24 mouse cellular contexts compared by ENCODE assay signal in genomic region chr12:64614877-64615276, GRCm38 (mm10).
DNase-seq lines count a peak whose midpoint lies in the region; ATAC-seq and TF ChIP-seq lines count a peak whose summit lies in the region.
"Had no signal": no experiment of that assay in that cellular context is flagged by ENCODE, and none has a peak within 500 bp of the region (broad histone marks: within the 10 kb centered on the region; RNA-seq: fewer than 3 reads in every experiment).

No protein-coding gene starts in this region.

- no peak for TF ChIP-seq EP300 in MEL (IDR thresholded peaks at IDR 0.05; ENCODE audit: low read depth in 1 of 2, low read length in 2 of 2)

- no peak for TF ChIP-seq POLR2A in MEL (IDR thresholded peaks at IDR 0.05; ENCODE audit: control insufficient read depth in 1 of 2, insufficient read depth in 1 of 2, low read depth in 1 of 2, low read length in 2 of 2, poor library complexity in 1 of 2)

- peak; percentile 5 for DNase-seq in 416B (ENCODE audit: low read depth)
- DNase-seq in MEL (ENCODE audit: low read depth, low spot score): peak; percentile 5
- no peak for DNase-seq in left cerebral cortex, postnatal 25 days (ENCODE audit: low spot score in 2 of 2)
- DNase-seq in kidney, adult 18-20 months: no peak
- DNase-seq in lung, postnatal 10 days: no peak
- DNase-seq: adrenal gland, adult 2 months; adrenal gland, adult 8-10 months; adrenal gland, postnatal 10 days; adrenal gland, postnatal 14 days; adrenal gland, postnatal 25 days; adrenal gland, postnatal 36 days; B cell, adult 2 months; cerebellum, adult 11 months; cerebellum, adult 11-12 months; cerebellum, adult 18-20 months; cerebellum, adult 2 months had no signal

- no peak for TF ChIP-seq CTCF in intestine, postnatal 0 days (IDR thresholded peaks at IDR 0.05; ENCODE audit: low read depth)
- no peak for TF ChIP-seq CTCF in MEL (IDR thresholded peaks at IDR 0.05 in 2 of 3, conservative IDR thresholded peaks at IDR 0.05 in 1 of 3; ENCODE audit: control insufficient read depth in 1 of 3, insufficient read depth in 1 of 3, low read depth in 2 of 3, low read length in 3 of 3, poor library complexity in 1 of 3, severe bottlenecking in 1 of 3)

- H3K79me2 ChIP-seq in MEL (ENCODE audit: control insufficient read depth, insufficient read depth, low read length, poor library complexity): no peaks in the 10 kb centered on the region

- no peaks in the 10 kb centered on the region for H3K36me3 ChIP-seq in intestine, embryonic 15.5 days
- no peaks in the 10 kb centered on the region for H3K36me3 ChIP-seq in intestine, postnatal 0 days (ENCODE audit: control insufficient read depth, insufficient read depth)
- no peaks in the 10 kb centered on the region for H3K36me3 ChIP-seq in MEL (ENCODE audit: control insufficient read depth in 1 of 2, insufficient read depth in 2 of 2, low read length in 2 of 2)
- no peaks in the 10 kb centered on the region for H3K36me3 ChIP-seq in intestine, embryonic 16.5 days (ENCODE audit: control insufficient read depth, insufficient read depth, low read length)
- H3K36me3 ChIP-seq: G1E had no signal

- no peak overlapping the region for H3K9ac ChIP-seq in intestine, embryonic 15.5 days
- H3K9ac ChIP-seq in intestine, postnatal 0 days (ENCODE audit: low read depth, low read length): no peak overlapping the region
- no peak overlapping the region for H3K9ac ChIP-seq in MEL (ENCODE audit: control insufficient read depth, low read depth, low read length, poor library complexity, severe bottlenecking)
- H3K9ac ChIP-seq in intestine, embryonic 16.5 days (ENCODE audit: low read depth, low read length): no peak overlapping the region

- TF ChIP-seq RAD21 in MEL (IDR thresholded peaks at IDR 0.05; ENCODE audit: low read depth, low read length): no peak

- no peaks in the 10 kb centered on the region for H3K27me3 ChIP-seq in intestine, embryonic 15.5 days (replicated peaks)
- H3K27me3 ChIP-seq in intestine, postnatal 0 days (replicated peaks; ENCODE audit: control insufficient read depth, insufficient read depth, low read length): no peaks in the 10 kb centered on the region
- H3K27me3 ChIP-seq in MEL (ENCODE audit: control insufficient read depth in 1 of 2, insufficient read depth in 2 of 2, low read length in 2 of 2): no peaks in the 10 kb centered on the region
- H3K27me3 ChIP-seq in intestine, embryonic 16.5 days (replicated peaks; ENCODE audit: control insufficient read depth, insufficient read depth, low read length): no peaks in the 10 kb centered on the region
- H3K27me3 ChIP-seq: CH12.LX, Patski had no signal

- intact Hi-C loops in left cerebral cortex, postnatal 25 days (cut with DNase I): no loop called here

- no peaks in the 10 kb centered on the region for H3K9me3 ChIP-seq in intestine, embryonic 15.5 days
- no peaks in the 10 kb centered on the region for H3K9me3 ChIP-seq in intestine, postnatal 0 days (ENCODE audit: control insufficient read depth)
- H3K9me3 ChIP-seq in MEL (replicated peaks; ENCODE audit: insufficient read depth, low read length): no peaks in the 10 kb centered on the region
- H3K9me3 ChIP-seq in intestine, embryonic 16.5 days (ENCODE audit: control insufficient read depth, low read length): no peaks in the 10 kb centered on the region
- H3K9me3 ChIP-seq: G1E had no signal

- H3K27ac ChIP-seq in intestine, embryonic 15.5 days: no peak overlapping the region
- no peak overlapping the region for H3K27ac ChIP-seq in intestine, postnatal 0 days (ENCODE audit: low read depth, low read length)
- H3K27ac ChIP-seq in MEL (ENCODE audit: control insufficient read depth, low read depth, low read length): no peak overlapping the region
- no peak overlapping the region for H3K27ac ChIP-seq in intestine, embryonic 16.5 days (ENCODE audit: low read length)

- H3K4me1 ChIP-seq in intestine, embryonic 15.5 days (replicated peaks): no peaks in the 10 kb centered on the region
- H3K4me1 ChIP-seq in intestine, postnatal 0 days (replicated peaks; ENCODE audit: control insufficient read depth, insufficient read depth, low read length): no peaks in the 10 kb centered on the region
- no peaks in the 10 kb centered on the region for H3K4me1 ChIP-seq in MEL (ENCODE audit: control insufficient read depth in 1 of 2, insufficient read depth in 2 of 2, low read length in 2 of 2)
- no peaks in the 10 kb centered on the region for H3K4me1 ChIP-seq in intestine, embryonic 16.5 days (ENCODE audit: control insufficient read depth, insufficient read depth, low read length)

- no peak overlapping the region for H3K4me2 ChIP-seq in intestine, embryonic 15.5 days (replicated peaks)
- H3K4me2 ChIP-seq in intestine, postnatal 0 days (replicated peaks; ENCODE audit: low read depth): no peak overlapping the region
- H3K4me2 ChIP-seq in intestine, embryonic 16.5 days (ENCODE audit: low read depth, low read length): no peak overlapping the region

- peak; percentile 63; the same call in 1 of the 2 replicates for ATAC-seq in intestine, embryonic 15.5 days
- no peak for ATAC-seq in intestine, postnatal 0 days
- ATAC-seq in intestine, embryonic 16.5 days: peak; percentile 76
- ATAC-seq: activated CD4-positive, CD25-positive, alpha-beta regulatory T cell, adult 4 months; CD4-positive, CD25-positive, alpha-beta regulatory T cell, adult 4 months; Patski had no signal

- no peak overlapping the region for H3K4me3 ChIP-seq in intestine, embryonic 15.5 days (replicated peaks)
- H3K4me3 ChIP-seq in intestine, postnatal 0 days (ENCODE audit: low read depth, low read length): no peak overlapping the region
- no peak overlapping the region for H3K4me3 ChIP-seq in MEL (ENCODE audit: control insufficient read depth in 1 of 2, insufficient read depth in 1 of 2, low read depth in 2 of 2, low read length in 2 of 2)
- no peak overlapping the region for H3K4me3 ChIP-seq in intestine, embryonic 16.5 days (ENCODE audit: low read length)

TF ChIP-seq in MEL, 35 proteins besides CTCF, POLR2A, EP300 and RAD21:
- TF ChIP-seq MXI1 (IDR thresholded peaks at IDR 0.05; ENCODE audit: low read depth, low read length): no peak
- peak; percentile 78 for TF ChIP-seq JUND (IDR thresholded peaks at IDR 0.05; ENCODE audit: low read depth, low read length)

Comparison
In these comparisons a context has a peak if more than half of its experiments do, and no peak if none do; other contexts are left out.
1. DNase-seq: peak in 416B (single experiment) and MEL (single experiment); none in left cerebral cortex, postnatal 25 days (0 of 2), kidney, adult 18-20 months (single experiment) and lung, postnatal 10 days (single experiment).